Mouse (Mus musculus) induced T-regulatory cell, adult 2 months (primary cell): ENCODE measurements around the gene B830017H08Rik.

ENCODE experiments used
- DNase-seq: peaks from one replicate; pipeline ENCODE4 v3.0.0-alpha.2; 2012; ENCODE audit warnings: low read depth

Gene B830017H08Rik

GRCm38 (mm10) chr16:17851860-17852259 lies 18.9 kb downstream of the B830017H08Rik start:
- no peak for DNase-seq

GRCm38 (mm10) chr16:17853263-17853662 lies 20.3 kb downstream of the B830017H08Rik start:
- DNase-seq = no peak

- DNase-seq = no peak
Observed at GRCm38 (mm10) chr16:17857157-17857556, 24.2 kb downstream of the B830017H08Rik start.

- DNase-seq = peak; percentile 52
Observed at GRCm38 (mm10) chr16:17858592-17858991, 25.7 kb downstream of the B830017H08Rik start.

GRCm38 (mm10) chr16:17865293-17865692 lies 32.4 kb downstream of the B830017H08Rik start:
- peak; percentile 16 for DNase-seq

GRCm38 (mm10) chr16:17865770-17866169 lies 32.8 kb downstream of the B830017H08Rik start:
- peak; percentile 7 for DNase-seq

GRCm38 (mm10) chr16:17871248-17871647 lies 38.3 kb downstream of the B830017H08Rik start:
- no peak for DNase-seq

GRCm38 (mm10) chr16:17872995-17873394 lies 40.1 kb downstream of the B830017H08Rik start:
- DNase-seq = no peak

GRCm38 (mm10) chr16:17875174-17875573 lies 42.3 kb downstream of the B830017H08Rik start:
- DNase-seq = no peak

GRCm38 (mm10) chr16:17876096-17876495 lies 43.2 kb downstream of the B830017H08Rik start:
- DNase-seq = no peak

- DNase-seq = no peak
Observed at GRCm38 (mm10) chr16:17879571-17879970, 46.6 kb downstream of the B830017H08Rik start.

- DNase-seq = no peak
Observed at GRCm38 (mm10) chr16:17882196-17882595, 49.3 kb downstream of the B830017H08Rik start.

GRCm38 (mm10) chr16:17884116-17884515 lies 51.2 kb downstream of the B830017H08Rik start:
- DNase-seq = no peak
